Mouse (Mus musculus): ENCODE measurements around the gene Cbfa2t2. TPM values are rescaled to one million over a fixed set of nuclear protein-coding genes. Genes with fewer than 3 reads are reported as not detected.

The Cbfa2t2 gene
- total and polyA plus RNA-seq, 3 experiments: 7.8 to 17.3 (median 15.6) TPM

- Histone ChIP-seq H3K79me2 (replicated peaks; ENCODE audit: control insufficient read depth, insufficient read depth, low read length) (no peaks in the 10 kb centered on the region), H3K4me3 (no peak overlapping the region), H3K9ac (ENCODE audit: low read depth, low read length) (no peak overlapping the region), H3K27me3 (ENCODE audit: control insufficient read depth, insufficient read depth, low read length) (no peaks in the 10 kb centered on the region), H3K27ac (no peak overlapping the region), H3K4me1 (ENCODE audit: control insufficient read depth, insufficient read depth, low read length) (no peaks in the 10 kb centered on the region), H3K36me3 (ENCODE audit: control insufficient read depth, insufficient read depth, low read length) (peaks cover 3% of the 10 kb centered on the region; the same call in 1 of the 2 replicates)
- intact Hi-C loops (cut with DNase I): no loop called here
- TF ChIP-seq CTCF (IDR thresholded peaks at IDR 0.05) (no peak), POLR2A (IDR thresholded peaks at IDR 0.05; ENCODE audit: insufficient read depth, low read depth, low read length) (no peak), EP300 (IDR thresholded peaks at IDR 0.05; ENCODE audit: insufficient read depth, low read depth, low read length) (no peak)
- no peak for DNase-seq
- 81% methylated on average over 5 of the region's 5 CpGs for WGBS
Measured at GRCm38 (mm10) chr2:154522334-154522733, 86.1 kb downstream of the Cbfa2t2 start.

GRCm38 (mm10) chr2:154525285-154525684 is 89.0 kb downstream of the Cbfa2t2 start:
- Histone ChIP-seq H3K9ac (ENCODE audit: low read depth, low read length) (no peak overlapping the region), H3K79me2 (replicated peaks; ENCODE audit: control insufficient read depth, insufficient read depth, low read length) (no peaks in the 10 kb centered on the region), H3K36me3 (ENCODE audit: control insufficient read depth, insufficient read depth, low read length) (peaks cover 3% of the 10 kb centered on the region; the same call in 1 of the 2 replicates), H3K4me3 (no peak overlapping the region), H3K27ac (no peak overlapping the region), H3K4me1 (ENCODE audit: control insufficient read depth, insufficient read depth, low read length) (no peaks in the 10 kb centered on the region), H3K27me3 (ENCODE audit: control insufficient read depth, insufficient read depth, low read length) (no peaks in the 10 kb centered on the region)
- 93% methylated on average over 2 of the region's 2 CpGs for WGBS
- TF ChIP-seq POLR2A (IDR thresholded peaks at IDR 0.05; ENCODE audit: insufficient read depth, low read depth, low read length) (no peak), EP300 (IDR thresholded peaks at IDR 0.05; ENCODE audit: insufficient read depth, low read depth, low read length) (no peak), CTCF (IDR thresholded peaks at IDR 0.05) (no peak)
- intact Hi-C loops (cut with DNase I): no loop called here
- DNase-seq: no peak

- DNase-seq: no peak
- intact Hi-C loops (cut with DNase I): no loop called here
- no peak overlapping the region for H3K9ac ChIP-seq (ENCODE audit: low read depth, low read length)
- no peak overlapping the region for H3K27ac ChIP-seq
- H3K4me3 ChIP-seq: no peak overlapping the region
- 66% methylated on average over 3 of the region's 3 CpGs for WGBS
- H3K36me3 ChIP-seq (ENCODE audit: control insufficient read depth, insufficient read depth, low read length): no peaks in the 10 kb centered on the region
- H3K79me2 ChIP-seq (replicated peaks; ENCODE audit: control insufficient read depth, insufficient read depth, low read length): no peaks in the 10 kb centered on the region
- TF ChIP-seq CTCF (IDR thresholded peaks at IDR 0.05): no peak
- TF ChIP-seq POLR2A (IDR thresholded peaks at IDR 0.05; ENCODE audit: insufficient read depth, low read depth, low read length): no peak
- no peak for TF ChIP-seq EP300 (IDR thresholded peaks at IDR 0.05; ENCODE audit: insufficient read depth, low read depth, low read length)
- no peaks in the 10 kb centered on the region for H3K4me1 ChIP-seq (ENCODE audit: control insufficient read depth, insufficient read depth, low read length)
- H3K27me3 ChIP-seq (ENCODE audit: control insufficient read depth, insufficient read depth, low read length): no peaks in the 10 kb centered on the region
Measured at GRCm38 (mm10) chr2:154526531-154526930, 90.2 kb downstream of the Cbfa2t2 start.

GRCm38 (mm10) chr2:154532888-154533287 is 96.6 kb downstream of the Cbfa2t2 start:
- no peak overlapping the region for H3K9ac ChIP-seq (ENCODE audit: low read depth, low read length)
- no peaks in the 10 kb centered on the region for H3K36me3 ChIP-seq (ENCODE audit: control insufficient read depth, insufficient read depth, low read length)
- H3K4me3 ChIP-seq: no peak overlapping the region
- no peaks in the 10 kb centered on the region for H3K79me2 ChIP-seq (replicated peaks; ENCODE audit: control insufficient read depth, insufficient read depth, low read length)
- H3K4me1 ChIP-seq (ENCODE audit: control insufficient read depth, insufficient read depth, low read length): no peaks in the 10 kb centered on the region
- DNase-seq: no peak
- intact Hi-C loops (cut with DNase I): no loop called here
- no peak for TF ChIP-seq EP300 (IDR thresholded peaks at IDR 0.05; ENCODE audit: insufficient read depth, low read depth, low read length)
- no peak for TF ChIP-seq CTCF (IDR thresholded peaks at IDR 0.05)
- TF ChIP-seq POLR2A (IDR thresholded peaks at IDR 0.05; ENCODE audit: insufficient read depth, low read depth, low read length): no peak
- no peaks in the 10 kb centered on the region for H3K27me3 ChIP-seq (ENCODE audit: control insufficient read depth, insufficient read depth, low read length)
- 78% methylated on average over 3 of the region's 3 CpGs for WGBS
- no peak overlapping the region for H3K27ac ChIP-seq

GRCm38 (mm10) chr2:154534704-154535270 is 98.5 kb downstream of the Cbfa2t2 start:
- TF ChIP-seq CTCF (IDR thresholded peaks at IDR 0.05) (no peak), POLR2A (IDR thresholded peaks at IDR 0.05; ENCODE audit: insufficient read depth, low read depth, low read length) (no peak), EP300 (IDR thresholded peaks at IDR 0.05; ENCODE audit: insufficient read depth, low read depth, low read length) (no peak)
- DNase-seq: no peak
- H3K4me3 ChIP-seq: no peak overlapping the region
- intact Hi-C loops (cut with DNase I): no loop called here
- no peaks in the 10 kb centered on the region for H3K79me2 ChIP-seq (replicated peaks; ENCODE audit: control insufficient read depth, insufficient read depth, low read length)
- H3K9ac ChIP-seq (ENCODE audit: low read depth, low read length): no peak overlapping the region
- H3K36me3 ChIP-seq (ENCODE audit: control insufficient read depth, insufficient read depth, low read length): no peaks in the 10 kb centered on the region
- H3K27me3 ChIP-seq (ENCODE audit: control insufficient read depth, insufficient read depth, low read length): no peaks in the 10 kb centered on the region
- H3K27ac ChIP-seq: no peak overlapping the region
- 78% methylated on average over 12 of the region's 12 CpGs for WGBS
- H3K4me1 ChIP-seq (ENCODE audit: control insufficient read depth, insufficient read depth, low read length): peaks cover 2% of the 10 kb centered on the region; the same call in 1 of the 2 replicates

GRCm38 (mm10) chr2:154538310-154538709 is 102.0 kb downstream of the Cbfa2t2 start:
- DNase-seq: peak in 1 of 2 experiments; percentile 44
- no peak overlapping the region for H3K9ac ChIP-seq (ENCODE audit: low read depth, low read length)
- intact Hi-C loops (cut with DNase I): no loop called here
- peaks cover 2% of the 10 kb centered on the region; the same call in 1 of the 2 replicates for H3K4me1 ChIP-seq (ENCODE audit: control insufficient read depth, insufficient read depth, low read length)
- H3K27me3 ChIP-seq (ENCODE audit: control insufficient read depth, insufficient read depth, low read length): no peaks in the 10 kb centered on the region
- TF ChIP-seq EP300 (IDR thresholded peaks at IDR 0.05; ENCODE audit: insufficient read depth, low read depth, low read length): no peak
- no peak for TF ChIP-seq CTCF (IDR thresholded peaks at IDR 0.05)
- TF ChIP-seq POLR2A (IDR thresholded peaks at IDR 0.05; ENCODE audit: insufficient read depth, low read depth, low read length): no peak
- 41% methylated on average over 2 of the region's 2 CpGs for WGBS
- H3K4me3 ChIP-seq: no peak overlapping the region
- no peaks in the 10 kb centered on the region for H3K36me3 ChIP-seq (ENCODE audit: control insufficient read depth, insufficient read depth, low read length)
- H3K79me2 ChIP-seq (replicated peaks; ENCODE audit: control insufficient read depth, insufficient read depth, low read length): no peaks in the 10 kb centered on the region
- H3K27ac ChIP-seq: no peak overlapping the region
